Mouse (Mus musculus) myocyte (in vitro differentiated cells): ENCODE measurements around the gene Slc25a16. TPM values are rescaled to one million over a fixed set of nuclear protein-coding genes. Genes with fewer than 3 reads are reported as not detected.

Source experiments
- H3K27me3 ChIP-seq: one replicate; pipeline ENCODE4 v1.6.1; 2011; ENCODE audit not compliant: control insufficient read depth, insufficient read depth, insufficient read length
- H3K36me3 ChIP-seq: one replicate; pipeline ENCODE4 v1.6.1; 2011; ENCODE audit not compliant: control insufficient read depth, insufficient read depth
- H3K4me2 ChIP-seq: one replicate; pipeline ENCODE4 v1.6.1; 2011; ENCODE audit warnings: low read depth, control low read depth
- H3K4me3 ChIP-seq: one replicate; pipeline ENCODE4 v1.5.1; 2011; ENCODE audit warnings: mild to moderate bottlenecking, control low read depth, moderate library complexity
- H3K79me2 ChIP-seq: one replicate; pipeline ENCODE4 v1.6.1; 2011; ENCODE audit not compliant: control insufficient read depth, insufficient read depth
- H3ac ChIP-seq: one replicate; pipeline ENCODE4 v1.6.1; 2011; ENCODE audit not compliant: control insufficient read depth, insufficient read length
- CEBPB ChIP-seq: IDR thresholded peaks from 2 replicates; pipeline ENCODE4 v1.6.1; 2011; ENCODE audit warnings: mild to moderate bottlenecking, moderate library complexity; ENCODE audit not compliant: poor library complexity, insufficient read depth, severe bottlenecking
- E2F4 ChIP-seq: IDR thresholded peaks from one replicate; pipeline ENCODE4 v1.6.1; 2011; ENCODE audit warnings: mild to moderate bottlenecking, control low read depth, moderate library complexity; ENCODE audit not compliant: insufficient read depth
- MAX ChIP-seq: IDR thresholded peaks from one replicate; pipeline ENCODE4 v1.6.1; 2011; ENCODE audit warnings: low read depth, mild to moderate bottlenecking, control low read depth
- MYOD1 ChIP-seq, 3 experiments: IDR thresholded peaks; one replicate each; pipeline ENCODE4 v1.6.1; 2011; ENCODE audit warnings: control low read depth in 2 of 3, low read depth in 2 of 3, mild to moderate bottlenecking in 2 of 3, moderate library complexity in 1 of 3; ENCODE audit not compliant: insufficient read length in 2 of 3, control insufficient read depth in 1 of 3
- MYOG ChIP-seq, 3 experiments: IDR thresholded peaks; one replicate each; pipeline ENCODE4 v1.6.1; 2011; ENCODE audit warnings: control low read depth in 2 of 3, low read depth in 2 of 3, mild to moderate bottlenecking in 2 of 3; ENCODE audit not compliant: insufficient read length in 2 of 3, control insufficient read depth in 1 of 3, insufficient read depth in 1 of 3
- POLR2A ChIP-seq: IDR thresholded peaks from one replicate; pipeline ENCODE4 v1.6.1; 2011; ENCODE audit warnings: low read depth, mild to moderate bottlenecking, control low read depth, moderate library complexity; ENCODE audit not compliant: insufficient read length
- POLR2AphosphoS2 ChIP-seq: IDR thresholded peaks from one replicate; pipeline ENCODE4 v1.6.1; 2011; ENCODE audit warnings: low read depth, control low read depth; ENCODE audit not compliant: insufficient read length
- REST ChIP-seq: IDR thresholded peaks from one replicate; pipeline ENCODE4 v1.6.1; 2011; ENCODE audit warnings: mild to moderate bottlenecking, control low read depth, moderate library complexity; ENCODE audit not compliant: insufficient read depth, insufficient read length
- SRF ChIP-seq: IDR thresholded peaks from one replicate; pipeline ENCODE4 v1.6.1; 2011; ENCODE audit warnings: low read depth; ENCODE audit not compliant: control insufficient read depth, insufficient read length
- TCF12 ChIP-seq: IDR thresholded peaks from one replicate; pipeline ENCODE4 v1.6.1; 2011; ENCODE audit warnings: mild to moderate bottlenecking, control low read depth; ENCODE audit not compliant: poor library complexity, insufficient read depth, severe bottlenecking
- TCF3 ChIP-seq: IDR thresholded peaks from one replicate; pipeline ENCODE4 v1.6.1; 2011; ENCODE audit warnings: low read depth, control low read depth; ENCODE audit not compliant: insufficient read length
- USF1 ChIP-seq: IDR thresholded peaks from one replicate; pipeline ENCODE4 v1.6.1; 2011; ENCODE audit warnings: low read depth, mild to moderate bottlenecking, control low read depth, moderate library complexity
- polyA plus RNA-seq: library from polyadenylated mRNA; unstranded; fragments of >200 nt; fragmentation: generic; extraction: Trizol; gene quantifications from one replicate; pipeline ENCODE4 v1.2.1, GENCODE M21; 2012; ENCODE audit warnings: missing spikeins

Slc25a16 gene
- polyA plus RNA-seq, 1 experiment: 5.8 TPM

- Histone ChIP-seq H3ac (peak within 1 kb of the TSS; percentile 81), H3K4me2 (peak within 1 kb of the TSS; percentile 81), H3K36me3 (no peaks in the 10 kb centered on the region), H3K27me3 (no peaks in the 10 kb centered on the region), H3K4me3 (peak within 1 kb of the TSS; percentile 39), H3K79me2 (no peaks in the 10 kb centered on the region)
- no peak for TF ChIP-seq MYOD1 (IDR thresholded peaks at IDR 0.05; ENCODE audit: control insufficient read depth in 1 of 3, insufficient read length in 2 of 3, low read depth in 2 of 3)
- peak; percentile 65 for TF ChIP-seq E2F4
- TF ChIP-seq MAX: no peak
- TF ChIP-seq CEBPB: no peak
- TF ChIP-seq REST: no peak
- TF ChIP-seq POLR2AphosphoS2: peak; percentile 55
- TF ChIP-seq TCF3: no peak
- peak; percentile 49 for TF ChIP-seq POLR2A
- no peak for TF ChIP-seq MYOG (IDR thresholded peaks at IDR 0.05; ENCODE audit: control insufficient read depth in 1 of 3, insufficient read depth in 1 of 3, insufficient read length in 2 of 3, low read depth in 2 of 3)
- no peak for TF ChIP-seq TCF12
- TF ChIP-seq SRF: no peak
- TF ChIP-seq USF1: no peak
Observed at GRCm38 (mm10) chr10:62946738-62947471, 26.5 kb downstream of the Slc25a16 start, which contains the start of gene Dna2. TSS of gene Dna2 (plus strand) at chr10:62947026.

GRCm38 (mm10) chr10:62948551-62948950 lies 28.1 kb downstream of the Slc25a16 start:
- Histone ChIP-seq H3K79me2 (no peaks in the 10 kb centered on the region), H3K4me2 (no peak overlapping the region), H3K4me3 (no peak overlapping the region), H3K36me3 (no peaks in the 10 kb centered on the region), H3K27me3 (no peaks in the 10 kb centered on the region), H3ac (no peak overlapping the region)
- TF ChIP-seq POLR2AphosphoS2 (no peak), TCF3 (no peak), MYOD1 (IDR thresholded peaks at IDR 0.05; ENCODE audit: control insufficient read depth in 1 of 3, insufficient read length in 2 of 3, low read depth in 2 of 3) (no peak)

GRCm38 (mm10) chr10:62963956-62964355 lies 43.5 kb downstream of the Slc25a16 start:
- Histone ChIP-seq H3K36me3 (no peaks in the 10 kb centered on the region), H3ac (no peak overlapping the region)
- TF ChIP-seq POLR2A (no peak), SRF (no peak), POLR2AphosphoS2 (no peak), E2F4 (no peak), CEBPB (no peak), TCF12 (no peak), MAX (no peak), MYOD1 (IDR thresholded peaks at IDR 0.05; ENCODE audit: control insufficient read depth in 1 of 3, insufficient read length in 2 of 3, low read depth in 2 of 3) (no peak)

GRCm38 (mm10) chr10:62965796-62966195 lies 45.4 kb downstream of the Slc25a16 start:
- no peak overlapping the region for H3K4me2 ChIP-seq
- TF ChIP-seq REST: no peak
- no peak for TF ChIP-seq MYOD1 (IDR thresholded peaks at IDR 0.05; ENCODE audit: control insufficient read depth in 1 of 3, insufficient read length in 2 of 3, low read depth in 2 of 3)
- TF ChIP-seq POLR2A: no peak
- TF ChIP-seq TCF3: no peak
- TF ChIP-seq E2F4: no peak
- no peak for TF ChIP-seq POLR2AphosphoS2
- TF ChIP-seq MYOG (IDR thresholded peaks at IDR 0.05; ENCODE audit: control insufficient read depth in 1 of 3, insufficient read depth in 1 of 3, insufficient read length in 2 of 3, low read depth in 2 of 3): no peak
- no peak for TF ChIP-seq CEBPB
- TF ChIP-seq USF1: no peak
- no peak for TF ChIP-seq MAX
- no peak for TF ChIP-seq TCF12
- no peak for TF ChIP-seq SRF

More at GRCm38 (mm10) chr10:62963956-62964355, 43.5 kb downstream of the Slc25a16 start:
- Histone ChIP-seq H3K4me2 (no peak overlapping the region), H3K4me3 (no peak overlapping the region), H3K27me3 (no peaks in the 10 kb centered on the region), H3K79me2 (no peaks in the 10 kb centered on the region)

GRCm38 (mm10) chr10:62966291-62966690 lies 45.9 kb downstream of the Slc25a16 start:
- no peaks in the 10 kb centered on the region for H3K36me3 ChIP-seq
- no peaks in the 10 kb centered on the region for H3K79me2 ChIP-seq
- H3K27me3 ChIP-seq: no peaks in the 10 kb centered on the region
- H3ac ChIP-seq: no peak overlapping the region
- TF ChIP-seq TCF12 (no peak), POLR2A (no peak), E2F4 (no peak), POLR2AphosphoS2 (no peak), TCF3 (no peak), REST (no peak), USF1 (no peak), MAX (no peak), CEBPB (no peak), MYOG (IDR thresholded peaks at IDR 0.05; ENCODE audit: control insufficient read depth in 1 of 3, insufficient read depth in 1 of 3, insufficient read length in 2 of 3, low read depth in 2 of 3) (no peak)
- H3K4me3 ChIP-seq: no peak overlapping the region
- H3K4me2 ChIP-seq: no peak overlapping the region

More at GRCm38 (mm10) chr10:62965796-62966195, 45.4 kb downstream of the Slc25a16 start:
- Histone ChIP-seq H3K27me3 (no peaks in the 10 kb centered on the region), H3K36me3 (no peaks in the 10 kb centered on the region), H3ac (no peak overlapping the region), H3K79me2 (no peaks in the 10 kb centered on the region), H3K4me3 (no peak overlapping the region)
